Mouse (Mus musculus): Measurements from ENCODE around the gene Fam136a.
"Not testable (repeated sequence)": the region's sequence is repeated elsewhere in the genome, so short reads cannot be mapped to it uniquely, and the experiment has no call there.

Fam136a gene

GRCm38 (mm10) chr6:86365371-86366124, at the start of gene Fam136a:
Fam136a (plus strand) TSS chr6:86365646.
- DNase-seq (ENCODE audit: low spot score) = peak; percentile 100

DNA sequence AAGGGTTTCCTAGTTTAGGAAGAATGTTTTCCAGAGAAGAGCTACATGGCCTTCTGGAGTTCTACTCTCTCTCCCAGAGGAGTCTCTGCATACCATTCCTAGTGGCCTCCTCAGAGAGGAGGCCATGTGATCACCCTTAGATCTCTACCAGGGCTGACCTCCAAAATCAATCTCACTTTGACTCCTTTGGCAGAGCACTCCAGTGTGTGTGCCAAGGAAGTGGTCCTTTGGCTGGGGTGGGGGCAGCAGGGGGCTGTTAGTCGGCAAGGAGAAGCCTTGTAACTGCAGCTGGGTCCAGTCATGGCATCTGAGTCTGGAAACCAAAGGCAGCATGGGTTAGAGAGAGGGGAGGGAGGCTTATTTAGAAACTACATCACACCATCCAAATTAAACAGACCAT, 48.4 kb upstream of the Fam136a start:
- DNase-seq (ENCODE audit: low spot score) = no peak

GRCm38 (mm10) chr6:86318855-86319254, 46.6 kb upstream of the Fam136a start:
- peak; percentile 11 for DNase-seq (ENCODE audit: low spot score)

GRCm38 (mm10) chr6:86322031-86322563, 43.3 kb upstream of the Fam136a start:
- no peak for DNase-seq (ENCODE audit: low spot score)

GRCm38 (mm10) chr6:86322991-86323390, 42.5 kb upstream of the Fam136a start:
- DNase-seq (ENCODE audit: low spot score) = no peak

- DNase-seq (ENCODE audit: low spot score) = no peak
Observed at GRCm38 (mm10) chr6:86324400-86324799, 41.0 kb upstream of the Fam136a start.

DNA sequence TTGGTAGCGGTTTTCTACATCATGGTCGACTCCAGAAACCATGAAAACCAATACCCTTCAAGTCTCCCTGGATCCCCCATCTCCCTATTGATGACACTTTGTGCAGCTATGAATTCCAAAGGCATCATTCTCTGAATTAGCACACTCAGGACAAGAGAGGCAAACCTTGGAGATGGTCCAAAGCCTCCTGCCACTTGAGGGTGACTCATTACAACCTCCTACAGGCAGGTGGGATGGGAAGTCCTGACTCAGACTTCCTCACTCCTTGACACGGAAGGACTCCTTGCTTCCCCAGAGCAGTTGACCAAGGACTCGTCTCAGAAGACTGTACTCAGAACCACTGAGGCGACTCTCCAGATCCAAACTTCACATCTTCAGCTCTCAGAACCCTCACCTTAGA, 39.8 kb upstream of the Fam136a start:
- DNase-seq (ENCODE audit: low spot score) = no peak

GRCm38 (mm10) chr6:86326866-86327265, 38.6 kb upstream of the Fam136a start:
- DNase-seq (ENCODE audit: low spot score) = no peak

- DNase-seq (ENCODE audit: low spot score) = no peak
Observed at GRCm38 (mm10) chr6:86328369-86328768, 37.1 kb upstream of the Fam136a start.

- DNase-seq (ENCODE audit: low spot score) = no peak
Observed at GRCm38 (mm10) chr6:86329943-86330342, 35.5 kb upstream of the Fam136a start.

GRCm38 (mm10) chr6:86335121-86335849, 30.2 kb upstream of the Fam136a start:
- no peak for DNase-seq (ENCODE audit: low spot score)

GRCm38 (mm10) chr6:86335860-86336259, 29.6 kb upstream of the Fam136a start:
- DNase-seq (ENCODE audit: low spot score) = no peak

DNA sequence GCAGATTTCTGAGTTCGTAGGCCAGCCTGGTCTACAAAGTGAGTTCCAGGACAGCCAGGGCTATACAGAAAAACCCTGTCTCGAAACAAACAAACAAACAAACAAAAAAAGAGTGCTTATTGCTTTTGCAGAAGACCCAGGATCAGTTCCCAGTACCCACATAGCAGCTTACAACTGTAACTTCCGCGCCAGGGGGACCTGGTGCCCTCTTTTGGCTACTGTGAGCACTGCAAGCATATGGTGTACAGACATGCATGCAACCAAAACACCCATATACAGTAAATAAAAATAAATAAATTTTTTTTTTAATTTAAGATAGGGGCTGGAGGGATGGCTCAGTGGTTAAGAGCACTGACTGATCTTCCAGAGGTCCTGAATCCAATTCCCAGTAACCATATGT, 29.1 kb upstream of the Fam136a start:
- DNase-seq (ENCODE audit: low spot score) = not testable (repeated sequence)

- no peak for DNase-seq (ENCODE audit: low spot score)
Observed at GRCm38 (mm10) chr6:86343656-86344055, 21.8 kb upstream of the Fam136a start.

DNA sequence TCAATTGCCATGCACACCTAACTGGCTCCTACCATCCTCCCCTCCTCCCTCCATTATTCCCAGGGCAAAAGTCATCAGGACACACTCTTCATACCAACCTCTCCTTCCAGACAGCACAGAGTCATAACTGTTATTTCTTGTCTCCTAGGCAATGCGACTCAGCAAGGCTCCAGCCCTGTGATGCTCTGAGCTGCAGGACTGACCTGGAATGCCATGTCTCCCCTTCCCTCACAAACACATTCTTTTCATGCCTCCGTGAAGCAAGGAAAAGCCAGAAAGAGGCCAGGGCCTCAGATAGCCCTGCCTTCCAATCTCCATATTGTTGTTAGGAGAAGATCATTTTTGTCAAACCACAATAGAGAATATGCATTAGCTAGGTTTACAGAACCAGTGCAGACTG, 19.4 kb upstream of the Fam136a start:
- DNase-seq (ENCODE audit: low spot score) = no peak

DNA sequence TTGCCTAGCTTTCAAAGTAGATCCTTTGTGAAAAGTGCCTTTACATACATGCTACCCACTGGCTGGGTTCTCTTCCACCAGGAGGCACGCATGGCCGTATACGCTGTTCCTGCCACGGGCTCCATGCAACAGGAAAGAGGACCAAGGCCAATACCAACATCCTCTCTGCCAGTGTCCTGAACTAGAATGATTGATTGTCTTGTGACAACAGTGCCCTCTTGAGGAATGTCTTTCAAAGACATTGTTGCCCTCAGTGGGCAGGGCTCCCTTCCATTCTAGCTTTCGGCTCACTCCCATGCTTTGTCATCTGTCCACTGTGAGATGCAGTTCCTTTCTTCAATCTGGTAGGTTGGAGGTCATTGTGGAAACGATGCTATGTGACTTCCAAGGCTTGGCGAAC, 16.2 kb upstream of the Fam136a start:
- no peak for DNase-seq (ENCODE audit: low spot score)

GRCm38 (mm10) chr6:86354948-86355347, 10.5 kb upstream of the Fam136a start:
- DNase-seq (ENCODE audit: low spot score) = no peak

DNA sequence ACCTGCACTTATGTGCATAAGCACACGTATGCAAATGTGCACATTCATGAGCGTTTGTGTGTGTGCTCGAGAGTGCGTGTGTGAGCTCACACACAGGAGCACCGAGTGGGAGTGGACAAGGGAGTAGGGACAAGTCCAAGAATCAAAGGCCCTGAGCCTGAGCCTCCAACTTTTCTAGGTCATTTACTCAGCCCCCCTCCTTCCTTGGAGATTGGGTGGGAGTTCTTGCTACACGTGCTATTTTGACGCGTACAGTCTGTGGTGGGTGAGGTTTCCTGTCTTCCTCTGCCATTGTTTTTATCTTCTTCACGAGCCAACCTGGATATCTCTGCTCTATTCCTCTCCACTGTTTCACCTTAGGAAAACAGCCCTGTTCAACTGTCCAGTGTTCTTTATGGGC, 8.5 kb upstream of the Fam136a start:
- no peak for DNase-seq (ENCODE audit: low spot score)

DNA sequence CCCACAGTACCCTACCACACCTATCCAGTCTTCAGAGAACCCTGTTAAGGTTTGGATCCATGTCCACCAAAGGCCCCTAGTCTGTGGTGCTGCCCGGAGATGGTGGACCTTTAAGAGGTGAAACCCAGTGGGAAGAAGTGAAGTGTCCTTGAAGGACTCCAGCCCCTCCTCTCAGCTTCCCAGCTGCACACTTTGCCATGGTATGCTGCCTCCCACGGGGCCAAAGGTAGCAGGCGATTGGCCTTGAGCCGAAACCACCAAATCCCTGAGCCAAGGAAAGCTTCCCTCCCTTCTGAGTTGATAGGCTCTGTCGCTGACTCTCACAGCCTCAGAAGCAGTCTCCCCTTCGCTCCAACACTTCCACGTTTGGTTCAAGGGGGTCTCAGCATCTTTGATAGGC, 4.8 kb upstream of the Fam136a start:
- no peak for DNase-seq (ENCODE audit: low spot score)

- no peak for DNase-seq (ENCODE audit: low spot score)
Observed at GRCm38 (mm10) chr6:86361373-86361772, 4.1 kb upstream of the Fam136a start.

- peak; percentile 78 for DNase-seq (ENCODE audit: low spot score)
Observed at GRCm38 (mm10) chr6:86364442-86365141, 854 bp upstream of the Fam136a start.

DNA sequence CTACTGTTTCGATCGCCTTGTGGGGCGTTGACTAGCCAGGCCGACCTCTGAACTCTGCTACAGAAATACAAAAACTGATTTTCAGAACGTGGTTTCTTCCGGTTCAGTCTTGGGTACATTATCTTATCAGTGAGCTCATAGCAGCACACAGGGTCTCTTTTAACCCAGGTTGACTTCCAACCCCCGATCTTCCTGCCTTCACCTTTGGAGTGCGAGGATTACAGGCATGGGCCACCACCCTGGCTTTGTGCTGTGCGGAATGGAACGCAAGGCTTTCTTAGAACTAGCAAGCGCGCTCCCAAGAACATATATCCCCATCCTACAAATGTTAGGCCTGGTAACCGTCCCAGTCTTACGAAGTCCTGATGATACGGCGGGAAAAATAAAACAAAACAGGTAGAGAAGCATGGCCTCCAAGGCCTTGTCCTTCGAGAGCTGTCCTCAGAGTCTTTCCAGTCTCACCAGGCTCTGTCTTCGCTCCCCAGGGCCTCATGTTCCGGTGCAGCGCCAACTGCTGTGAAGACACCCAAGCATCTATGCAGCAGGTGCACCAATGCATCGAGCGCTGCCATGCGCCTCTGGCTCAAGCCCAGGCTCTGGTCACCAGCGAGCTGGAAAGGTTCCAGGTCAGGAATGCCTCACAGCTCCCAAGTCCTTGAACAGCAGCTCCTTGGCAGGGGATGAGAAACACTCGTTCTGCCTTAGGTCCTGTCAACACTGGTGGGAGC, 843 bp downstream of the Fam136a start:
- no peak for DNase-seq (ENCODE audit: low spot score)
